Mouse (Mus musculus): ENCODE data around the gene Ccl22.

- TF ChIP-seq CTCF (IDR thresholded peaks at IDR 0.05; ENCODE audit: low read depth, low read length) (no peak), POLR2A (IDR thresholded peaks at IDR 0.05; ENCODE audit: extremely low read depth, insufficient read depth, low read length) (no peak)
These were observed 3.0 kb downstream of the Ccl22 start for GRCm38 (mm10) chr8:94748363-94748762.

Measured in liver, adult 2 months (tissue).